Mouse (Mus musculus): ENCODE data around the gene Srpk3. TPM values are rescaled to one million over a fixed set of nuclear protein-coding genes. Genes with fewer than 3 reads are reported as not detected.
"Not testable (repeated sequence)": the region's sequence is repeated elsewhere in the genome, so short reads cannot be mapped to it uniquely, and the experiment has no call there.

Srpk3 gene
- polyA plus RNA-seq (2015; fragmentation: Nextera tagmentation; extraction: Ambion mirVana): 94.7 and 97.5 TPM in 2 replicates

- Histone ChIP-seq H3K4me2 (ENCODE audit: low read depth, low read length) (peak within 1 kb of the TSS; percentile 66), H3K9ac (ENCODE audit: low read length) (peak within 1 kb of the TSS; percentile 68), H3K4me3 (ENCODE audit: low read length) (peak within 1 kb of the TSS; percentile 48), H3K4me1 (ENCODE audit: control insufficient read depth, insufficient read depth, low read length) (peaks cover 6% of the 10 kb centered on the region; the same call in 1 of the 2 replicates), H3K27ac (ENCODE audit: low read length) (peak within 1 kb of the TSS; percentile 92), H3K9me3 (replicated peaks; ENCODE audit: control insufficient read depth, low read length) (no peaks in the 10 kb centered on the region), H3K36me3 (ENCODE audit: control insufficient read depth, insufficient read depth) (no peaks in the 10 kb centered on the region), H3K27me3 (ENCODE audit: control insufficient read depth, insufficient read depth, low read length) (no peaks in the 10 kb centered on the region)
- 29% methylated on average over 9 of the region's 9 CpGs for WGBS
- peak; percentile 85 for ATAC-seq (replicated peaks; ENCODE audit: extremely low read depth, insufficient read depth, low FRiP score)
Measured at GRCm38 (mm10) chrX:73774168-73774760, at the start of gene Srpk3. Gene Srpk3 (plus strand): TSS chrX:73774405.

GRCm38 (mm10) chrX:73730908-73731307, 43.3 kb upstream of the Srpk3 start:
- Histone ChIP-seq H3K9me3 (replicated peaks; ENCODE audit: control insufficient read depth, low read length) (no peaks in the 10 kb centered on the region), H3K9ac (ENCODE audit: low read length) (no peak overlapping the region), H3K27me3 (ENCODE audit: control insufficient read depth, insufficient read depth, low read length) (no peaks in the 10 kb centered on the region), H3K4me2 (ENCODE audit: low read depth, low read length) (no peak overlapping the region), H3K4me1 (ENCODE audit: control insufficient read depth, insufficient read depth, low read length) (no peaks in the 10 kb centered on the region), H3K4me3 (ENCODE audit: low read length) (no peak overlapping the region), H3K27ac (ENCODE audit: low read length) (no peak overlapping the region), H3K36me3 (ENCODE audit: control insufficient read depth, insufficient read depth) (peaks cover 4% of the 10 kb centered on the region; the same call in 1 of the 2 replicates)
- 48% methylated on average over 1 of the region's 1 CpGs for WGBS
- no peak for ATAC-seq (replicated peaks; ENCODE audit: extremely low read depth, insufficient read depth, low FRiP score)

- H3K9me3 ChIP-seq (replicated peaks; ENCODE audit: control insufficient read depth, low read length): no peaks in the 10 kb centered on the region
- H3K4me1 ChIP-seq (ENCODE audit: control insufficient read depth, insufficient read depth, low read length): no peaks in the 10 kb centered on the region
- no peak overlapping the region for H3K9ac ChIP-seq (ENCODE audit: low read length)
- no peak overlapping the region for H3K4me2 ChIP-seq (ENCODE audit: low read depth, low read length)
- ATAC-seq (replicated peaks; ENCODE audit: extremely low read depth, insufficient read depth, low FRiP score): no peak
- WGBS: 62% methylated on average over 1 of the region's 1 CpGs
- H3K36me3 ChIP-seq (ENCODE audit: control insufficient read depth, insufficient read depth): no peaks in the 10 kb centered on the region
- no peak overlapping the region for H3K4me3 ChIP-seq (ENCODE audit: low read length)
- H3K27ac ChIP-seq (ENCODE audit: low read length): no peak overlapping the region
- no peaks in the 10 kb centered on the region for H3K27me3 ChIP-seq (ENCODE audit: control insufficient read depth, insufficient read depth, low read length)
Measured at GRCm38 (mm10) chrX:73738155-73738554, 36.0 kb upstream of the Srpk3 start.

GRCm38 (mm10) chrX:73739151-73739550, 35.1 kb upstream of the Srpk3 start:
- H3K4me2 ChIP-seq (ENCODE audit: low read depth, low read length): no peak overlapping the region
- H3K4me1 ChIP-seq (ENCODE audit: control insufficient read depth, insufficient read depth, low read length): no peaks in the 10 kb centered on the region
- H3K27ac ChIP-seq (ENCODE audit: low read length): no peak overlapping the region
- no peaks in the 10 kb centered on the region for H3K36me3 ChIP-seq (ENCODE audit: control insufficient read depth, insufficient read depth)
- no peak overlapping the region for H3K9ac ChIP-seq (ENCODE audit: low read length)
- WGBS: 58% methylated on average over 5 of the region's 5 CpGs
- no peak overlapping the region for H3K4me3 ChIP-seq (ENCODE audit: low read length)
- no peaks in the 10 kb centered on the region for H3K9me3 ChIP-seq (replicated peaks; ENCODE audit: control insufficient read depth, low read length)
- no peaks in the 10 kb centered on the region for H3K27me3 ChIP-seq (ENCODE audit: control insufficient read depth, insufficient read depth, low read length)
- no peak for ATAC-seq (replicated peaks; ENCODE audit: extremely low read depth, insufficient read depth, low FRiP score)

- H3K27ac ChIP-seq (ENCODE audit: low read length); ATAC-seq (replicated peaks; ENCODE audit: extremely low read depth, insufficient read depth, low FRiP score); H3K9me3 ChIP-seq (replicated peaks; ENCODE audit: control insufficient read depth, low read length); H3K4me3 ChIP-seq (ENCODE audit: low read length); H3K27me3 ChIP-seq (ENCODE audit: control insufficient read depth, insufficient read depth, low read length); H3K9ac ChIP-seq (ENCODE audit: low read length); H3K4me1 ChIP-seq (ENCODE audit: control insufficient read depth, insufficient read depth, low read length); H3K4me2 ChIP-seq (ENCODE audit: low read depth, low read length); H3K36me3 ChIP-seq (ENCODE audit: control insufficient read depth, insufficient read depth): not testable (repeated sequence)
- 92% methylated on average over 7 of the region's 7 CpGs for WGBS
Measured at GRCm38 (mm10) chrX:73739841-73740240, 34.4 kb upstream of the Srpk3 start.

- 46% methylated on average over 1 of the region's 1 CpGs for WGBS
- ATAC-seq (replicated peaks; ENCODE audit: extremely low read depth, insufficient read depth, low FRiP score): no peak
- Histone ChIP-seq H3K4me2 (ENCODE audit: low read depth, low read length) (no peak overlapping the region), H3K27ac (ENCODE audit: low read length) (no peak overlapping the region), H3K27me3 (ENCODE audit: control insufficient read depth, insufficient read depth, low read length) (no peaks in the 10 kb centered on the region), H3K4me1 (ENCODE audit: control insufficient read depth, insufficient read depth, low read length) (no peaks in the 10 kb centered on the region), H3K36me3 (ENCODE audit: control insufficient read depth, insufficient read depth) (no peaks in the 10 kb centered on the region), H3K9me3 (replicated peaks; ENCODE audit: control insufficient read depth, low read length) (no peaks in the 10 kb centered on the region), H3K9ac (ENCODE audit: low read length) (no peak overlapping the region), H3K4me3 (ENCODE audit: low read length) (no peak overlapping the region)
Measured at GRCm38 (mm10) chrX:73744774-73745481, 29.3 kb upstream of the Srpk3 start.

GRCm38 (mm10) chrX:73748977-73749376, 25.2 kb upstream of the Srpk3 start:
- H3K36me3 ChIP-seq (ENCODE audit: control insufficient read depth, insufficient read depth): no peaks in the 10 kb centered on the region
- no peak overlapping the region for H3K4me2 ChIP-seq (ENCODE audit: low read depth, low read length)
- no peak overlapping the region for H3K9ac ChIP-seq (ENCODE audit: low read length)
- no peaks in the 10 kb centered on the region for H3K4me1 ChIP-seq (ENCODE audit: control insufficient read depth, insufficient read depth, low read length)
- H3K27me3 ChIP-seq (ENCODE audit: control insufficient read depth, insufficient read depth, low read length): no peaks in the 10 kb centered on the region
- WGBS: 76% methylated on average over 1 of the region's 1 CpGs
- no peaks in the 10 kb centered on the region for H3K9me3 ChIP-seq (replicated peaks; ENCODE audit: control insufficient read depth, low read length)
- no peak overlapping the region for H3K4me3 ChIP-seq (ENCODE audit: low read length)
- no peak for ATAC-seq (replicated peaks; ENCODE audit: extremely low read depth, insufficient read depth, low FRiP score)
- H3K27ac ChIP-seq (ENCODE audit: low read length): no peak overlapping the region

GRCm38 (mm10) chrX:73756334-73757140, 17.7 kb upstream of the Srpk3 start, which contains the start of gene Plxnb3:
Gene Plxnb3 (plus strand): TSS chrX:73757090.
- H3K9ac ChIP-seq (ENCODE audit: low read length): no peak within 1 kb of the TSS
- no peaks in the 10 kb centered on the region for H3K27me3 ChIP-seq (ENCODE audit: control insufficient read depth, insufficient read depth, low read length)
- H3K36me3 ChIP-seq (ENCODE audit: control insufficient read depth, insufficient read depth): no peaks in the 10 kb centered on the region
- H3K4me1 ChIP-seq (ENCODE audit: control insufficient read depth, insufficient read depth, low read length): 0 out of 2 replicates have a peak, but pooled peaks cover 4% of the 10 kb centered on the region
- ATAC-seq (replicated peaks; ENCODE audit: extremely low read depth, insufficient read depth, low FRiP score): no peak
- no peak within 1 kb of the TSS for H3K4me3 ChIP-seq (ENCODE audit: low read length)
- H3K9me3 ChIP-seq (replicated peaks; ENCODE audit: control insufficient read depth, low read length): no peaks in the 10 kb centered on the region
- WGBS: 75% methylated on average over 5 of the region's 5 CpGs
- H3K4me2 ChIP-seq (ENCODE audit: low read depth, low read length): no peak within 1 kb of the TSS
- no peak within 1 kb of the TSS for H3K27ac ChIP-seq (ENCODE audit: low read length)

Data from heart, embryonic 16.5 days (tissue).